Mouse (Mus musculus): ENCODE results near the gene Pld6. TPM values are rescaled to one million over a fixed set of nuclear protein-coding genes. Genes with fewer than 3 reads are reported as not detected.
"Not testable (repeated sequence)": the region's sequence is repeated elsewhere in the genome, so short reads cannot be mapped to it uniquely, and the experiment has no call there.

The Pld6 gene
- polyA plus RNA-seq, 1 experiment from 2014 or later, result 3.0 TPM

DNA sequence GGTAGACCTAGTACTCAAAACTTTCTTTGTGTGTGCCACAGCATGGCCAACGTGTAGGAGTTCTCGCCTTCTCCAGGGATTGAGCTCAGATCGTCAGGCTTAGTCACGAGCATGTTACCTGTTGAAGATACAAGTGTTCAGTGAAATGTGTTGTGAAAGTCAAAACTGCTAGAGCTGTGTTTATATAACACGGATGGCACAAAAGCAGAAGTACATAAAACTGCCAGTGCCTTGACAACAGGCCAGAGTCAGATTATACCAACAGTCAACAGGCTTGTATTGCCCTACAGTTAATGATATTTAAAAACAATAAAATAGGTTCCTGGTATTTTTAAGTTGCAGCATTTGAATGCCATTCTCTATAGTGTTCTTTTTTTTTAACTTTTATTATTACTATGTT lies 41.6 kb downstream of the Pld6 start:
- no peaks in the 10 kb centered on the region for H3K27me3 ChIP-seq (ENCODE audit: control insufficient read depth, insufficient read depth, low read length)
- H3K4me2 ChIP-seq (ENCODE audit: low read length), result no peak overlapping the region
- no peak overlapping the region for H3K4me3 ChIP-seq (replicated peaks; ENCODE audit: low read depth, low read length)
- WGBS, result 96% methylated on average over 5 of the region's 5 CpGs
- no peak overlapping the region for H3K9ac ChIP-seq (replicated peaks; ENCODE audit: low read length)
- no peaks in the 10 kb centered on the region for H3K9me3 ChIP-seq (ENCODE audit: control insufficient read depth, low read length)
- DNase-seq (no peak), ATAC-seq (ENCODE audit: low FRiP score, low TSS enrichment) (no peak)
- no peaks in the 10 kb centered on the region for H3K4me1 ChIP-seq (ENCODE audit: control insufficient read depth, insufficient read depth, low read length)
- peaks cover 62% of the 10 kb centered on the region for H3K36me3 ChIP-seq (ENCODE audit: control insufficient read depth, insufficient read depth, low read length)
- H3K27ac ChIP-seq (replicated peaks; ENCODE audit: low read depth, low read length), result no peak overlapping the region

- over 99% methylated on average over 4 of the region's 4 CpGs for WGBS
Observed at GRCm38 (mm10) chr11:59744374-59744773, 43.1 kb downstream of the Pld6 start.

GRCm38 (mm10) chr11:59743712-59744111 lies 43.7 kb downstream of the Pld6 start:
- 100% methylated on average over 1 of the region's 1 CpGs for WGBS
- ATAC-seq (ENCODE audit: low FRiP score, low TSS enrichment), result no peak
- H3K36me3 ChIP-seq (ENCODE audit: control insufficient read depth, insufficient read depth, low read length), result peaks cover 66% of the 10 kb centered on the region

More at GRCm38 (mm10) chr11:59744374-59744773, 43.1 kb downstream of the Pld6 start:
- no peak overlapping the region for H3K9ac ChIP-seq (replicated peaks; ENCODE audit: low read length)
- ATAC-seq (ENCODE audit: low FRiP score, low TSS enrichment) (no peak), DNase-seq (no peak)
- no peak overlapping the region for H3K27ac ChIP-seq (replicated peaks; ENCODE audit: low read depth, low read length)
- H3K9me3 ChIP-seq (ENCODE audit: control insufficient read depth, low read length), result no peaks in the 10 kb centered on the region
- H3K27me3 ChIP-seq (ENCODE audit: control insufficient read depth, insufficient read depth, low read length), result no peaks in the 10 kb centered on the region
- H3K4me3 ChIP-seq (replicated peaks; ENCODE audit: low read depth, low read length), result no peak overlapping the region
- no peaks in the 10 kb centered on the region for H3K4me1 ChIP-seq (ENCODE audit: control insufficient read depth, insufficient read depth, low read length)
- no peak overlapping the region for H3K4me2 ChIP-seq (ENCODE audit: low read length)
- H3K36me3 ChIP-seq (ENCODE audit: control insufficient read depth, insufficient read depth, low read length), result peaks cover 65% of the 10 kb centered on the region

GRCm38 (mm10) chr11:59743307-59743706 lies 44.1 kb downstream of the Pld6 start:
- Histone ChIP-seq H3K4me1 (ENCODE audit: control insufficient read depth, insufficient read depth, low read length) (no peaks in the 10 kb centered on the region), H3K4me3 (replicated peaks; ENCODE audit: low read depth, low read length) (no peak overlapping the region), H3K4me2 (ENCODE audit: low read length) (no peak overlapping the region), H3K27me3 (ENCODE audit: control insufficient read depth, insufficient read depth, low read length) (no peaks in the 10 kb centered on the region), H3K36me3 (ENCODE audit: control insufficient read depth, insufficient read depth, low read length) (peaks cover 70% of the 10 kb centered on the region), H3K9ac (replicated peaks; ENCODE audit: low read length) (no peak overlapping the region), H3K9me3 (ENCODE audit: control insufficient read depth, low read length) (no peaks in the 10 kb centered on the region), H3K27ac (replicated peaks; ENCODE audit: low read depth, low read length) (no peak overlapping the region)
- no peak for ATAC-seq (ENCODE audit: low FRiP score, low TSS enrichment)
- WGBS, result 94% methylated on average over 2 of the region's 2 CpGs
- no peak for DNase-seq

More at GRCm38 (mm10) chr11:59743712-59744111, 43.7 kb downstream of the Pld6 start:
- no peaks in the 10 kb centered on the region for H3K27me3 ChIP-seq (ENCODE audit: control insufficient read depth, insufficient read depth, low read length)
- no peak for DNase-seq
- no peaks in the 10 kb centered on the region for H3K9me3 ChIP-seq (ENCODE audit: control insufficient read depth, low read length)
- no peak overlapping the region for H3K4me2 ChIP-seq (ENCODE audit: low read length)
- no peak overlapping the region for H3K4me3 ChIP-seq (replicated peaks; ENCODE audit: low read depth, low read length)
- H3K4me1 ChIP-seq (ENCODE audit: control insufficient read depth, insufficient read depth, low read length), result no peaks in the 10 kb centered on the region
- H3K9ac ChIP-seq (replicated peaks; ENCODE audit: low read length), result no peak overlapping the region
- H3K27ac ChIP-seq (replicated peaks; ENCODE audit: low read depth, low read length), result no peak overlapping the region

GRCm38 (mm10) chr11:59741915-59742314 lies 45.5 kb downstream of the Pld6 start:
- DNase-seq (no peak), ATAC-seq (ENCODE audit: low FRiP score, low TSS enrichment) (no peak)
- Histone ChIP-seq H3K9me3 (ENCODE audit: control insufficient read depth, low read length) (no peaks in the 10 kb centered on the region), H3K4me3 (replicated peaks; ENCODE audit: low read depth, low read length) (no peak overlapping the region), H3K9ac (replicated peaks; ENCODE audit: low read length) (no peak overlapping the region), H3K27ac (replicated peaks; ENCODE audit: low read depth, low read length) (no peak overlapping the region), H3K27me3 (ENCODE audit: control insufficient read depth, insufficient read depth, low read length) (no peaks in the 10 kb centered on the region), H3K4me1 (ENCODE audit: control insufficient read depth, insufficient read depth, low read length) (no peaks in the 10 kb centered on the region), H3K4me2 (ENCODE audit: low read length) (no peak overlapping the region), H3K36me3 (ENCODE audit: control insufficient read depth, insufficient read depth, low read length) (peaks cover 84% of the 10 kb centered on the region)
- 96% methylated on average over 5 of the region's 5 CpGs for WGBS

DNA sequence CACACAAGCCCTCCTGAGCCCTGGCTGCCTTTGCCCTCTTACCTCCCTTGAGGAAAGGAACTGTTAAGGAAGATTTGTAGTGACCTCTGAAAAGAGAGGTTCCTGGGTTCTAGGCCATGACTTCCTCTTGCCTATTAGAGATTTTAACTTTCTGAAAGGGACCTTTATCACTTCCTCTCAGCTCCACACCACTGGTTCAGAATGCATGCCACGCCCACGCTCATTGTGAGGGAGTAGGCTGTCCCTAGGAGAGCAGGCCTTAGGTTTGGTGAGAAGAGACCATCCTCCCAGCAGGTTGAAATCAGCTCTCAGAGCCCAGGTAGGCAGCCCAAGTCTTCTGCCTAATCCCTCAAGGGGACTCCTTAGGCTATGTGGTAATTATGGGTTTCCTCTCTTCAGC lies 47.4 kb downstream of the Pld6 start:
- H3K9me3 ChIP-seq (ENCODE audit: control insufficient read depth, low read length), result no peaks in the 10 kb centered on the region
- no peak for ATAC-seq (ENCODE audit: low FRiP score, low TSS enrichment)
- H3K36me3 ChIP-seq (ENCODE audit: control insufficient read depth, insufficient read depth, low read length), result peaks cover 95% of the 10 kb centered on the region
- H3K9ac ChIP-seq (replicated peaks; ENCODE audit: low read length), result no peak overlapping the region
- no peaks in the 10 kb centered on the region for H3K27me3 ChIP-seq (ENCODE audit: control insufficient read depth, insufficient read depth, low read length)
- DNase-seq, result no peak
- no peak overlapping the region for H3K4me3 ChIP-seq (replicated peaks; ENCODE audit: low read depth, low read length)
- H3K4me1 ChIP-seq (ENCODE audit: control insufficient read depth, insufficient read depth, low read length), result no peaks in the 10 kb centered on the region
- 93% methylated on average over 2 of the region's 2 CpGs for WGBS
- H3K4me2 ChIP-seq (ENCODE audit: low read length), result no peak overlapping the region
- H3K27ac ChIP-seq (replicated peaks; ENCODE audit: low read depth, low read length), result no peak overlapping the region

GRCm38 (mm10) chr11:59737250-59737649 lies 50.2 kb downstream of the Pld6 start:
- ATAC-seq (ENCODE audit: low FRiP score, low TSS enrichment) (no peak), DNase-seq (no peak)
- Histone ChIP-seq H3K4me2 (ENCODE audit: low read length) (no peak overlapping the region), H3K36me3 (ENCODE audit: control insufficient read depth, insufficient read depth, low read length) (peaks cover 76% of the 10 kb centered on the region), H3K4me3 (replicated peaks; ENCODE audit: low read depth, low read length) (no peak overlapping the region), H3K4me1 (ENCODE audit: control insufficient read depth, insufficient read depth, low read length) (no peaks in the 10 kb centered on the region), H3K9ac (replicated peaks; ENCODE audit: low read length) (no peak overlapping the region), H3K27me3 (ENCODE audit: control insufficient read depth, insufficient read depth, low read length) (no peaks in the 10 kb centered on the region), H3K27ac (replicated peaks; ENCODE audit: low read depth, low read length) (no peak overlapping the region), H3K9me3 (ENCODE audit: control insufficient read depth, low read length) (no peaks in the 10 kb centered on the region)
- WGBS, result 98% methylated on average over 12 of the region's 12 CpGs

DNA sequence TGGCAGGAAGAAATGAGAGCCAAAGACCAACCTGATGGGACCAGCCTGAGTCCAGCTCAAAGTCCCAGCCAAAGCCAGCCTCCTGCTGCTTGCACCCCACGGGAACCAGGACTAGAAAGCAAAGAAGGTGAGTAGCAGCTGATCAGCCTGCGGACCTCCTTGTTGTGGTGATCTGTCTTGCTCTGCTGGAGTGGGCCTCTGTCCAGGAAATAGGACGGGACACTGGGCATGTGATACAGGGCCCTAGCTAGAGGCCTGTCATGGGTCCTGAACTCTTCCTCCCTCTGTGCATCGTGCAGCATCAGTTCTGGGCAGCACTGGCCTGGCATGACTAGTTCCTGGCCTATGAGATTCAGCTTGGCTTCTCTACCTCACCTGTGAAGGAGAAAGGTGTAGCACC lies 51.5 kb downstream of the Pld6 start:
- not testable (repeated sequence) for H3K27ac ChIP-seq (replicated peaks; ENCODE audit: low read depth, low read length); H3K9ac ChIP-seq (replicated peaks; ENCODE audit: low read length); H3K4me3 ChIP-seq (replicated peaks; ENCODE audit: low read depth, low read length); H3K9me3 ChIP-seq (ENCODE audit: control insufficient read depth, low read length); H3K4me2 ChIP-seq (ENCODE audit: low read length); H3K27me3 ChIP-seq (ENCODE audit: control insufficient read depth, insufficient read depth, low read length); H3K4me1 ChIP-seq (ENCODE audit: control insufficient read depth, insufficient read depth, low read length); ATAC-seq (ENCODE audit: low FRiP score, low TSS enrichment); DNase-seq
- H3K36me3 ChIP-seq (ENCODE audit: control insufficient read depth, insufficient read depth, low read length), result peaks cover 74% of the 10 kb centered on the region
- 89% methylated on average over 4 of the region's 4 CpGs for WGBS

GRCm38 (mm10) chr11:59734335-59734734 lies 53.1 kb downstream of the Pld6 start:
- ATAC-seq (ENCODE audit: low FRiP score, low TSS enrichment), result no peak

More at GRCm38 (mm10) chr11:59734335-59734734, 53.1 kb downstream of the Pld6 start:
- Histone ChIP-seq H3K4me2 (ENCODE audit: low read length) (no peak overlapping the region), H3K36me3 (ENCODE audit: control insufficient read depth, insufficient read depth, low read length) (peaks cover 67% of the 10 kb centered on the region), H3K27ac (replicated peaks; ENCODE audit: low read depth, low read length) (no peak overlapping the region), H3K9ac (replicated peaks; ENCODE audit: low read length) (no peak overlapping the region), H3K4me1 (ENCODE audit: control insufficient read depth, insufficient read depth, low read length) (no peaks in the 10 kb centered on the region), H3K27me3 (ENCODE audit: control insufficient read depth, insufficient read depth, low read length) (no peaks in the 10 kb centered on the region), H3K4me3 (replicated peaks; ENCODE audit: low read depth, low read length) (no peak overlapping the region), H3K9me3 (ENCODE audit: control insufficient read depth, low read length) (no peaks in the 10 kb centered on the region)
- 95% methylated on average over 1 of the region's 1 CpGs for WGBS
- no peak for DNase-seq
